Mouse (Mus musculus): Measurements from ENCODE around the gene Svbp. TPM values are rescaled to one million over a fixed set of nuclear protein-coding genes. Genes with fewer than 3 reads are reported as not detected.

Svbp gene
- polyA plus RNA-seq, 1 experiment from 2014 or later, result 54.8 TPM

- no peak for DNase-seq
- H3K36me3 ChIP-seq (replicated peaks; ENCODE audit: insufficient read depth, low read length), result peaks cover 3% of the 10 kb centered on the region; the same call in 1 of the 2 replicates
- H3K27ac ChIP-seq (ENCODE audit: low read depth), result no peak overlapping the region
- 86% methylated on average over 4 of the region's 4 CpGs for WGBS (ENCODE audit: insufficient replicate concordance)
- H3K4me2 ChIP-seq (ENCODE audit: low read depth, low read length), result no peak overlapping the region
- TF ChIP-seq EP300 (IDR thresholded peaks at IDR 0.05; ENCODE audit: low read depth), result no peak
- no peak for TF ChIP-seq CTCF (IDR thresholded peaks at IDR 0.05; ENCODE audit: low read depth)
- no peak for ATAC-seq
- H3K4me3 ChIP-seq (ENCODE audit: low read depth, low read length), result no peak overlapping the region
- no peaks in the 10 kb centered on the region for H3K27me3 ChIP-seq (ENCODE audit: insufficient read depth, low read length)
- H3K9ac ChIP-seq (replicated peaks), result no peak overlapping the region
- H3K9me3 ChIP-seq (ENCODE audit: low read length), result no peaks in the 10 kb centered on the region
- peaks cover 19% of the 10 kb centered on the region for H3K4me1 ChIP-seq (ENCODE audit: insufficient read depth)
Observed at GRCm38 (mm10) chr4:119192757-119193156, 2.3 kb upstream of the Svbp start.

- no peak for TF ChIP-seq CTCF (IDR thresholded peaks at IDR 0.05; ENCODE audit: low read depth)
- no peak for TF ChIP-seq EP300 (IDR thresholded peaks at IDR 0.05; ENCODE audit: low read depth)
- peaks cover 20% of the 10 kb centered on the region for H3K4me1 ChIP-seq (ENCODE audit: insufficient read depth)
- no peaks in the 10 kb centered on the region for H3K36me3 ChIP-seq (replicated peaks; ENCODE audit: insufficient read depth, low read length)
- no peaks in the 10 kb centered on the region for H3K9me3 ChIP-seq (ENCODE audit: low read length)
- H3K9ac ChIP-seq (replicated peaks), result peak overlapping the region; percentile 95
- ATAC-seq (peak; percentile 44; the same call in 1 of the 2 replicates), DNase-seq (no peak)
- H3K4me2 ChIP-seq (ENCODE audit: low read depth, low read length), result peak overlapping the region; percentile 71
- no peaks in the 10 kb centered on the region for H3K27me3 ChIP-seq (ENCODE audit: insufficient read depth, low read length)
- WGBS (ENCODE audit: insufficient replicate concordance), result 15% methylated on average over 18 of the region's 18 CpGs
- H3K27ac ChIP-seq (ENCODE audit: low read depth), result peak overlapping the region; percentile 75
- H3K4me3 ChIP-seq (ENCODE audit: low read depth, low read length), result peak overlapping the region; percentile 91
Observed at GRCm38 (mm10) chr4:119195582-119196320, 645 bp downstream of the Svbp start.

- Histone ChIP-seq H3K4me1 (ENCODE audit: insufficient read depth) (peaks cover 20% of the 10 kb centered on the region), H3K27ac (ENCODE audit: low read depth) (no peak overlapping the region), H3K4me3 (ENCODE audit: low read depth, low read length) (no peak overlapping the region), H3K9ac (replicated peaks) (no peak overlapping the region), H3K36me3 (replicated peaks; ENCODE audit: insufficient read depth, low read length) (no peaks in the 10 kb centered on the region; the same call in 1 of the 2 replicates), H3K9me3 (ENCODE audit: low read length) (no peaks in the 10 kb centered on the region), H3K4me2 (ENCODE audit: low read depth, low read length) (no peak overlapping the region), H3K27me3 (ENCODE audit: insufficient read depth, low read length) (no peaks in the 10 kb centered on the region)
- no peak for DNase-seq
- TF ChIP-seq CTCF (IDR thresholded peaks at IDR 0.05; ENCODE audit: low read depth) (no peak), EP300 (IDR thresholded peaks at IDR 0.05; ENCODE audit: low read depth) (no peak)
- 85% methylated on average over 6 of the region's 6 CpGs for WGBS (ENCODE audit: insufficient replicate concordance)
- no peak for ATAC-seq
Observed at GRCm38 (mm10) chr4:119198105-119198504, 3.0 kb downstream of the Svbp start.

GRCm38 (mm10) chr4:119204672-119205071, 9.6 kb downstream of the Svbp start:
- WGBS (ENCODE audit: insufficient replicate concordance), result 17% methylated on average over 8 of the region's 8 CpGs
- Histone ChIP-seq H3K9me3 (ENCODE audit: low read length) (no peaks in the 10 kb centered on the region), H3K36me3 (replicated peaks; ENCODE audit: insufficient read depth, low read length) (no peaks in the 10 kb centered on the region; the same call in 1 of the 2 replicates), H3K27ac (ENCODE audit: low read depth) (no peak overlapping the region), H3K4me2 (ENCODE audit: low read depth, low read length) (no peak overlapping the region), H3K4me1 (ENCODE audit: insufficient read depth) (no peaks in the 10 kb centered on the region), H3K27me3 (ENCODE audit: insufficient read depth, low read length) (no peaks in the 10 kb centered on the region), H3K4me3 (ENCODE audit: low read depth, low read length) (no peak overlapping the region), H3K9ac (replicated peaks) (no peak overlapping the region)
- peak; percentile 62 for ATAC-seq
- peak; percentile 76 for DNase-seq
- TF ChIP-seq CTCF (IDR thresholded peaks at IDR 0.05; ENCODE audit: low read depth) (peak; percentile 98), EP300 (IDR thresholded peaks at IDR 0.05; ENCODE audit: low read depth) (no peak)

- WGBS (ENCODE audit: insufficient replicate concordance), result 68% methylated on average over 8 of the region's 8 CpGs
- Histone ChIP-seq H3K4me3 (ENCODE audit: low read depth, low read length) (no peak overlapping the region), H3K9ac (replicated peaks) (no peak overlapping the region), H3K9me3 (ENCODE audit: low read length) (no peaks in the 10 kb centered on the region), H3K4me2 (ENCODE audit: low read depth, low read length) (no peak overlapping the region), H3K36me3 (replicated peaks; ENCODE audit: insufficient read depth, low read length) (no peaks in the 10 kb centered on the region), H3K27ac (ENCODE audit: low read depth) (no peak overlapping the region), H3K27me3 (ENCODE audit: insufficient read depth, low read length) (no peaks in the 10 kb centered on the region), H3K4me1 (ENCODE audit: insufficient read depth) (no peaks in the 10 kb centered on the region)
- DNase-seq (no peak), ATAC-seq (no peak)
- TF ChIP-seq EP300 (IDR thresholded peaks at IDR 0.05; ENCODE audit: low read depth) (no peak), CTCF (IDR thresholded peaks at IDR 0.05; ENCODE audit: low read depth) (no peak)
Observed at GRCm38 (mm10) chr4:119216667-119217066, 21.6 kb downstream of the Svbp start.

GRCm38 (mm10) chr4:119218169-119218568, 23.1 kb downstream of the Svbp start, which contains the start of gene Tmem269:
Tmem269 (minus strand) TSS chr4:119218217.
- TF ChIP-seq EP300 (IDR thresholded peaks at IDR 0.05; ENCODE audit: low read depth) (no peak), CTCF (IDR thresholded peaks at IDR 0.05; ENCODE audit: low read depth) (no peak)
- DNase-seq, result no peak
- Histone ChIP-seq H3K4me3 (ENCODE audit: low read depth, low read length) (no peak within 1 kb of the TSS), H3K9me3 (ENCODE audit: low read length) (no peaks in the 10 kb centered on the region), H3K4me1 (ENCODE audit: insufficient read depth) (no peaks in the 10 kb centered on the region), H3K27ac (ENCODE audit: low read depth) (no peak within 1 kb of the TSS), H3K36me3 (replicated peaks; ENCODE audit: insufficient read depth, low read length) (no peaks in the 10 kb centered on the region), H3K27me3 (ENCODE audit: insufficient read depth, low read length) (no peaks in the 10 kb centered on the region), H3K9ac (replicated peaks) (no peak within 1 kb of the TSS), H3K4me2 (ENCODE audit: low read depth, low read length) (no peak within 1 kb of the TSS)
- 16% methylated on average over 11 of the region's 11 CpGs for WGBS (ENCODE audit: insufficient replicate concordance)
- no peak for ATAC-seq

Data from liver, postnatal 0 days (tissue).